Mouse (Mus musculus) megakaryocyte progenitor cell, adult 5-6 weeks (primary cell): ENCODE measurements at regions not wholly inside any gene's neighbourhood (a gene's known extent, or its start where the extent isn't known, plus 50 kb on each side); places are given as distances from the start of the nearest gene placed in this dataset.

Experiments
- ATAC-seq: replicated peaks from 2 replicates; pipeline ENCODE4 v1.8.0; 2016; ENCODE audit warnings: mild to moderate bottlenecking, moderate TSS enrichment, inconsistent platforms; ENCODE audit not compliant: poor library complexity

DNA sequence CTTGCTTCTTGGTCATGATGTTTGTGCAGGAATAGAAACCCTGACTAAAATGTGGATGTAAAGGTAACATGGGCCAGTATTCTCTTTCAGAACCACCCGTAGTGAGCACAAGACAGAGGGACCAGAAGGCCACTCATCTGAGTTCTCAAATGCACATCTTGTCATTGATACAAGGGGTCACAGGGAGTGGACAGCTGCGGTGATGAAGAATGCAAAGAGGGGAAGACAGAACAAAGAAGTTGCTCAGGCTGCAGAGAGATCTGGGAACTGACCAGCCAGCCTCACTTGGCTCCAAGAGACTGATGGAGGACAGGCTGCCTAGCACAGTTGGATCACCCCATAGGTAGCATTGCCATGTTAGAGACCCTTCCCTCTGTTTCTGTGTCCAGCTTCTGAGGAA, 181.1 kb downstream of the Xxylt1 start:
- ATAC-seq: no peak

DNA sequence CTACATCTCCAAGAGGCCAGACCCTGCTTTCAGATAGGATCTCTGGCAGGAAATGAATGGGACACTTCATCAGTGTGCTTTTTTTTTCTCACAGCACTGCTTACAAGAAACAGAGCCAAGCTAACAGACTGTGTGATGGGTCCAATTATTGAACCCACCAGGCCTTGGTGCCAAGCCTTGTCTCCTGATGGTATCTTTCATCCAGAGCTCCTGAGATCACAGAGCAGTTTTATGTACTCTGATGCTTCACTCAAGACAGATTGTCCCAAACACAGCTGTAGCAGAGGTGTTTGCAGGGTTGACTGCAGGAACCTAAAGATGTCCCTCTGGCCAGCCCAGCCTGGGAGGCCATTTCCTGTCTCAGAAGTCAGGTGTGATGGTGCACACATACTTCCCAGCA, 179.9 kb downstream of the Xxylt1 start:
- no peak for ATAC-seq
